9 mouse cellular contexts compared by ENCODE assay signal in genomic region chr9:120830526-120830925, GRCm38 (mm10).
DNase-seq lines count a peak whose midpoint lies in the region; ATAC-seq and TF ChIP-seq lines count a peak whose summit lies in the region.
"Had no signal": no experiment of that assay in that cellular context is flagged by ENCODE, and none has a peak within 500 bp of the region (broad histone marks: within the 10 kb centered on the region; RNA-seq: fewer than 3 reads in every experiment).

No protein-coding gene starts in this region.

- 69% methylated on average over 5 of the region's 5 CpGs for WGBS in embryonic facial prominence, embryonic 14.5 days
- 84% methylated on average over 5 of the region's 5 CpGs for WGBS in embryonic facial prominence, embryonic 10.5 days
- 30% methylated on average over 5 of the region's 5 CpGs for WGBS in lung, postnatal 0 days

- H3K4me2 ChIP-seq in embryonic facial prominence, embryonic 14.5 days (ENCODE audit: low read depth, low read length): no peak overlapping the region
- H3K4me2 ChIP-seq in lung, postnatal 0 days (replicated peaks; ENCODE audit: low read depth, low read length): no peak overlapping the region
- H3K4me2 ChIP-seq: neural tube, embryonic 12.5 days had no signal

- peak; percentile 62 for DNase-seq in embryonic facial prominence, embryonic 14.5 days (ENCODE audit: low spot score)
- DNase-seq in embryonic facial prominence, embryonic 10.5 days (ENCODE audit: low spot score): no peak
- peak; percentile 50 to 57 for DNase-seq in right cerebral cortex, adult 2 months (ENCODE audit: low spot score in 2 of 2)
- no peak for DNase-seq in right cerebral cortex, postnatal 4 days
- DNase-seq in gastrocnemius, postnatal 25 days: peak; percentile 59
- peak; percentile 53 for DNase-seq in lung, postnatal 0 days (ENCODE audit: low spot score)
- no peak for DNase-seq in spleen, postnatal 36 days (ENCODE audit: low spot score in 2 of 2)
- no peak for DNase-seq in thymus, postnatal 4 days

- H3K9ac ChIP-seq in embryonic facial prominence, embryonic 14.5 days (ENCODE audit: low read depth, low read length): no peak overlapping the region
- H3K9ac ChIP-seq in lung, postnatal 0 days (replicated peaks; ENCODE audit: low read depth): no peak overlapping the region
- H3K9ac ChIP-seq: neural tube, embryonic 12.5 days had no signal

- H3K36me3 ChIP-seq in embryonic facial prominence, embryonic 14.5 days (ENCODE audit: control insufficient read depth, insufficient read depth, low read length): no peaks in the 10 kb centered on the region
- H3K36me3 ChIP-seq in embryonic facial prominence, embryonic 10.5 days (replicated peaks): no peaks in the 10 kb centered on the region
- H3K36me3 ChIP-seq in lung, postnatal 0 days (ENCODE audit: insufficient read depth, low read length): no peaks in the 10 kb centered on the region
- H3K36me3 ChIP-seq: neural tube, embryonic 12.5 days had no signal

- 0 out of 2 replicates have a peak, but pooled peaks cover 3% of the 10 kb centered on the region for H3K4me1 ChIP-seq in embryonic facial prominence, embryonic 14.5 days (ENCODE audit: control insufficient read depth, insufficient read depth, low read length)
- H3K4me1 ChIP-seq in embryonic facial prominence, embryonic 10.5 days: 0 out of 2 replicates have a peak, but pooled peaks cover 4% of the 10 kb centered on the region
- no peaks in the 10 kb centered on the region for H3K4me1 ChIP-seq in lung, postnatal 0 days (ENCODE audit: insufficient read depth, low read depth, low read length)

- TF ChIP-seq EP300 in lung, postnatal 0 days (IDR thresholded peaks at IDR 0.05): no peak

- H3K4me3 ChIP-seq in embryonic facial prominence, embryonic 14.5 days (ENCODE audit: low read depth, low read length): no peak overlapping the region
- H3K4me3 ChIP-seq in embryonic facial prominence, embryonic 10.5 days: no peak overlapping the region
- H3K4me3 ChIP-seq in lung, postnatal 0 days (ENCODE audit: low read depth, low read length): no peak overlapping the region
- H3K4me3 ChIP-seq: neural tube, embryonic 12.5 days had no signal

- no peaks in the 10 kb centered on the region for H3K27me3 ChIP-seq in embryonic facial prominence, embryonic 14.5 days (replicated peaks; ENCODE audit: control insufficient read depth, insufficient read depth, low read length)
- no peaks in the 10 kb centered on the region for H3K27me3 ChIP-seq in embryonic facial prominence, embryonic 10.5 days (replicated peaks; ENCODE audit: low read depth, poor library complexity, severe bottlenecking)
- H3K27me3 ChIP-seq in lung, postnatal 0 days (replicated peaks; ENCODE audit: insufficient read depth, low read length): no peaks in the 10 kb centered on the region
- H3K27me3 ChIP-seq: neural tube, embryonic 12.5 days had no signal

- H3K9me3 ChIP-seq in embryonic facial prominence, embryonic 14.5 days (ENCODE audit: control insufficient read depth, low read length): no peaks in the 10 kb centered on the region
- H3K9me3 ChIP-seq in embryonic facial prominence, embryonic 10.5 days: no peaks in the 10 kb centered on the region
- H3K9me3 ChIP-seq in lung, postnatal 0 days (ENCODE audit: low read length): no peaks in the 10 kb centered on the region
- H3K9me3 ChIP-seq: neural tube, embryonic 12.5 days had no signal

- ATAC-seq in embryonic facial prominence, embryonic 14.5 days (ENCODE audit: low read depth): peak; percentile 50; the same call in 1 of the 2 replicates
- peak; percentile 49 for ATAC-seq in lung, postnatal 0 days

- TF ChIP-seq CTCF in lung, postnatal 0 days (IDR thresholded peaks at IDR 0.05): peak; percentile 45

- H3K27ac ChIP-seq in embryonic facial prominence, embryonic 14.5 days (replicated peaks; ENCODE audit: low read depth, low read length): no peak overlapping the region
- H3K27ac ChIP-seq in embryonic facial prominence, embryonic 10.5 days (replicated peaks): no peak overlapping the region
- no peak overlapping the region for H3K27ac ChIP-seq in lung, postnatal 0 days (ENCODE audit: low read length)
- H3K27ac ChIP-seq: neural tube, embryonic 12.5 days had no signal

Comparison
In these comparisons a context has a peak if more than half of its experiments do, and no peak if none do; other contexts are left out.
1. DNase-seq: peak in embryonic facial prominence, embryonic 14.5 days (single experiment), right cerebral cortex, adult 2 months (2 of 2), gastrocnemius, postnatal 25 days (single experiment) and lung, postnatal 0 days (single experiment); none in embryonic facial prominence, embryonic 10.5 days (single experiment), right cerebral cortex, postnatal 4 days (single experiment), spleen, postnatal 36 days (0 of 2) and thymus, postnatal 4 days (single experiment).